Mouse (Mus musculus) adrenal gland, postnatal 14 days (tissue): ENCODE measurements around the gene Bok. TPM values are rescaled to one million over a fixed set of nuclear protein-coding genes. Genes with fewer than 3 reads are reported as not detected.
"Not testable (repeated sequence)": the region's sequence is repeated elsewhere in the genome, so short reads cannot be mapped to it uniquely, and the experiment has no call there.

Source experiments
- DNase-seq: peaks from one replicate; pipeline ENCODE4 v3.0.0; 2021; ENCODE audit warnings: mixed read lengths
- long read RNA-seq, 2 experiments: library from polyadenylated mRNA; stranded (forward); transcript quantifications; one replicate each; pipeline ENCODE4 v2.0.0; 2021
- total RNA-seq: library from RNA; stranded (reverse); gene quantifications from 2 replicates; pipeline ENCODE4 v1.2.3, GENCODE M21; 2021

Bok gene
- 9.9 and 12.2 TPM in 2 replicates for total RNA-seq
- long read RNA-seq, experiment 1, transcript Bok-201 (5 exons, 1,468 nt): major isoform, 33 of 54 reads
- long read RNA-seq, experiment 1, partial matches to known transcripts: 18 of 54 reads
- long read RNA-seq, experiment 1, other reads (novel, unspliced or antisense): 3 of 54 reads
- long read RNA-seq, experiment 2, transcript Bok-201 (5 exons, 1,468 nt): major isoform, 22 of 30 reads
- long read RNA-seq, experiment 2, partial matches to known transcripts: 7 of 30 reads
- long read RNA-seq, experiment 2, other reads (novel, unspliced or antisense): 1 of 30 reads

DNA sequence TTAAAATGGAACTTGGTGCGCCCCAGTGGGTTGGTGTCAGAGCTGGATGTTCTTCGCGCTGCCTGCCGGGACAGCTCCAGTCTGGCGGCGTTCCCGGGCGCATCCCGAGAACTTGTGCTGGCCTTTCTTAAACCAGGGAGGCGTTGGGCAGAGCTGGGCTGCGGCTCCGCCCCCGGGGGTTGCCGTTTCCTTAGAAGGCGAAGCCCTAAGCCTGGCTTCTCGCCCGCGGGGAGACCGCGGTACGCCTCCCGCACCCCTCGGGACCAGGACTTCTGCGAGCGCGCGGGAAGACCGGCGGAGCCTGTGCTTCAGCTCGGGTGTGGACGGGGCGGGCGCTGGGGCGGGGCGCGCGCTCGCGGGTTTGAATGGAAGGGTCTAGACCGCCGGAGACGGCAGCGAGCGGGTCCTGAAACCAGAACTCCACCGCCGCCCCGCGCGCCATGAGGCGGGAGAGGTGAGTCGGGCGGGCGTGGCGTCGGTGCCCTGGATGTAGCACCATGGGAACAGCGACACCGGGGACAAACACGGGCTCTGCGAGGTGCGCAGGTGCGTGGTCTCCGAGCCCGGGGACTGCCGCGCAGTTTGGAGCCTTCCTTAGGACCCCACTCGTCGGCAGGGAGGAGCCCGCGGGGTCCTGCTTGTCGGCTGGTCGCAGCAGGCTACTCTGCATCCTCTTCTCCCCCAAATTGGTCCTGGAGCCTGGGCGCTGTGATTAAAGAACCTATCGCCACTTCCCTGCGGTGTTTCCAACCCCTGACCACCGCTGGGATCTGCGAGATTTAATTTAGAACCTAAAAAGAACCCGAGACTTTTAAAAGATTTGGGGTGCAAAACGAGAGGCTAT lies at the start of gene Bok:
Bok (plus strand) TSS at position 260 of the 844 bp plus-strand sequence.
- DNase-seq: peak; percentile 91

DNA sequence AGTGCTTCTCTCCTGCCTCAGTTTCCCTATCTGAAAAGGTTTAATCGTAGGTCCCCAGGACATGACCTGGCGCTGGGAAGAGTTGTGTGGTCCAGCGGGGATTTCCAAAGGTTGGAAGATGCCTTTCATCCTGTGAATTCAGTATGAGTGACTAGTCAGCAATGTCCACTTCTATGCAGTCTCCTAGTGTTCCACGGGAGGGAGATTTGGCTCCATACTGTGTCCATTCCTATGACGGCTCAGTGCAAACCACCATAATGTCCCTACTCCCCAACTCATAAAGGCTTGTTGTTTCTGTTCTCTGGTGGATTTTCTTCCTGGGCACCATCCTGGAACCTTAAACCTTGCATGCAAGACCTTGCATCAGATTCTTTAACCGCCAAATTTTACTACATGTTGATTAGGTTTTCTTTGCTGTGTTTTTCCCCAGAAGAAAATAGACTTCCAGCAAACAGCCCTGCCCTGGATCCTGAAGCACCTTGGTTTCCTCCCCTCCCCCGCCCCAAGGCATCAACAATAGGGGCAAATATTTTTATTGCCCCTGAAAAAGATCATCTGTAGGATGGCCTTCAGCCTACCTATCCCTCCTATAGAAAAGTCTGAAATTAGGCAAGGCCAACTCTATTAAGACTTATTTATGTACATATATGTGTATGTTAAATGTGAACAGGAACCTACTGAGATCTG lies 49.1 kb upstream of the Bok start:
- peak; percentile 46 for DNase-seq

DNA sequence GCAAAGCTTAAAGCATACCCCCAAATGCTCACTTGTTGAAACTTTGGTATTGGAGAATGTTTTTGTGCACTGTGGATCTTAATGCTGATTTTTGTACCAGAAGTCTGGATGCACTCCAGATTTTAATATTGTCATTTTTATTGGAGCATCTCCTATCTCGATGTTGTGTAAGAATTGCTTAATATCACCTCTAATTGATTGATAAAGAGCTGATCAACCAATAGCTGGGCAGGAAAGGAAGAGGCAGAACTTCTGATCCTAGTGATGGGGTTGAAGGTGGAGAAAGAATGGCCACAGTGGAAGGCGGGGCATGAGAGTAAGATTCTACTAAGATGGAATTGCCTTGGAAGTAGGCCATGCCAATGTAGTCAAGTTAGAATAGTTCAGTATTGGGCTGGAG lies 43.5 kb upstream of the Bok start:
- no peak for DNase-seq

DNA sequence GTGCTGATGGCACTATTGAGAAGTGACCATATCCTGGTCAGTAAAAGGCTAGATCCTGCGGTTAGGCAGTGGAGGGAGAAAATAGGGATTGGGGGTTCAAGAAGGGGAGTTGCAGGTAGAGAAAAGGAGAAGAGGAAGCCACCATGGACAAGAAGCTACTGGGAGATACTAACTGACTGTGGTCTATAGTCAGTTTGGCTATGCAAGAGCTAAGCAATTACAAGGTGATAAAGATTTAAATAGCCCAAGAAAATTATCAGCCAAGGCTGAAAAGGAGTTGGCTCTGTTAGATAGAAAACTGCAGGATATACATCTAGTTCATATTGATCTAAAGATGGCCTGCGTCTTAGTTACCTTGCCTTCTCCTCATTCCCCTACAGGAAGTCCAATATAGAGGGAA lies 42.8 kb upstream of the Bok start:
- no peak for DNase-seq

DNA sequence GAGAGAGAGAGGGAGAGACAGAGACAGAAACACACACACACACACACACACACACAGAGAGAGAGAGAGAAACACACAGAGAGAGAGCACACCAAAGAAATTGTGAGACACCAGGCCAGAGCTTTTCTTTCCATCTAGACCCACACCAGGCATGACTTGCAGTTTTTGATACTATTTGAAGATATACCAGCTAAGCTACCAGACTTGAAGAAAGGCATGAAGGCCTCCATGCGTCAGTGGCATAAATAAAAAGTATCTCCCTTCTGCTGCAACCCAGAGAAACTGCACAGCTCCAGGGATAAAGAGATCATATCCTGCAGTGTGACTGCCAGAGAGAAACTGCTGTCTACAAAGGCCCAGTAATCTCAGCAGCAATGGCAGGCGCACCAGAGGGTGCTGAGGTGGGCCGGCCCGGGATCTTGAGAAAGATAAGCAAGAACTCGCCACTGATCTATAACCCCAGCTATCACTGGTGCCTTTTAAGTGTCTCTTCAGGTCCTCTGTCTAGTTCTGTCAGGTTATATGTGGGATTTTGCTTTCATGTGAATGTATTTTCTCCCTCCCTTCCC lies 35.8 kb upstream of the Bok start:
- DNase-seq: no peak

DNA sequence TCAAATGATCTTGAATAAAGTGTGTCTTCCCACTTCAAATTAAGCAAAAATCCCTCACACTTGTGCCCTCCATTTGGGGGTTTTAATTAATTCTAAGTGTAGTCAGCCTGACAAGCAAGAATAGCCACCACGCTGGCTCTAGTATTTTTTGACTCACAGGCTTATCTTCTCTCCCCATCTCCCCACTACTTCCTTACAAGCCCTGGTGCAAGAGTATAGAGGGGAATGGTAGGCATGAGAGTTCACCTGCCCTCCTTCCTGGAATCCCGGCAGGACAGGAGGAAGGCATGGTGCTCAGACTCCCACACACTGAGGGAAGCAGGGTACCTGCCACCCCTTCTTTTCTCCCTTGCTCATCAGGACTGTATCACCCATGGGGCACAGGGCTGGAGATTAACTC lies 31.2 kb upstream of the Bok start:
- no peak for DNase-seq

DNA sequence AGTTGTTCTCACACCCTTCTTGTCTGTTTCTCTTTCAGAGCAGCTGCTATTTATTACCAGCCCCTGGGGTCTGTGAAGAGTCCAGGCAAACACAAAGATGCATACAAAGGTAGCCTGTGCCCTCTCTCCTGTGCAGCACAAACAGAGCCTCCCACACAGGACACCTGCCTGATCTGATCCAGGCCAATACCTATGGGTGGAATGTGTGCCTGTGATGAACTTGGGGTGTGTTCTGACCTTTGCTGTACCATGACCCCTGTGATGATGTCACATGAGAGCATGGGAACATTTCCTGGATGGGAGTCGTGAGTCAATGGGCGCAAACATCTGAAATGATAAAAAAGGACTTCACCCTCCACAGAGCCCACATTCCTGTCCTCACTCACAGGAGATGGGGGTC lies 30.7 kb upstream of the Bok start:
- DNase-seq: no peak

DNA sequence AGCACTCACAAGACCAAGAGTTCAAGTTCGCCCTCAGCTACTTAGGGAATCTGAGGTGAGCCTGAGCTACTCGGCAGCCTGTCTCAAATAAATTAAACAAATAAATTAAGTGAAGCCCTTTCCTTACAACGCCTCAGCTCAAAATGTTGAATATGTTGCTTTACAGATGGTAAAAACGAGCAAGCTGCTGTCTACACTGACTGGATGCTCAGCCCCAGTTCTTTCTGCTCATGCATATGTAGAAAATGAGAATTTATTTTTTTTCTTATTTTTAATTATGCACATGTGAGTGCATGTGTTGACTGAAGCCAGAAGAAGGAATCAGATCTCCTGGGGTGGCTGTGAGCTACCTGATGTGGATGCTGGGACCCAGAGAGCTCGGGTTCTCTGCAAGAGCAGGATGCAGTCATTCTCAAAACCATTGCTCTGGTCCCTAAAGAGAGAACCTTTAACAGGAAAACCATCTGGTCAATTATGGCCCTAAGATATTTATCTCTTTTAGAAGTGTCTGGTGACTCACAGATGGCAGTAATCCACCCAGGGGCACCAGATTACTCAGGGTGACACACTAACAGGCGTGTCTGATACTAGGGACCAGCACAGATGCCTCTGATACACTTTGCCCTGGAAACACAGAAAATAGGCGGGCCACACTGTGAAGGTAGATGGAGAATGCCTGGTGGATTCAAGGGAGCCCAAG lies 29.0 kb upstream of the Bok start:
- no peak for DNase-seq

DNA sequence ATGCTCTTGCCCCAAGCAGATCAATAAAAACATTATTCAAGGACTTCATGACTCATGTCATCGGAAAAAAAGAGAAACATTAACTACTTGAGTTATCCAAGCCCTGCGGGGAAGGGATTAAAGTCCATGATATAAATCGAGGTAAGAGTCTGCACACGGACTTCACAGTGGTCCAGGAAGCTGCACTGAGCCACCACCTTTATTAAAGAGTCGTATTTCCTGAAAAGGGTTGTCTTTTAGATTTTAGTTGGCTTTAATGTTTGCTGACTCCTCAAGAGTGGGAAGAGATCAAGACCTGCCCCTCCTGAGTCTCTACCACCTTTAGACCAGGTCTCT lies 28.5 kb upstream of the Bok start:
- no peak for DNase-seq

DNA sequence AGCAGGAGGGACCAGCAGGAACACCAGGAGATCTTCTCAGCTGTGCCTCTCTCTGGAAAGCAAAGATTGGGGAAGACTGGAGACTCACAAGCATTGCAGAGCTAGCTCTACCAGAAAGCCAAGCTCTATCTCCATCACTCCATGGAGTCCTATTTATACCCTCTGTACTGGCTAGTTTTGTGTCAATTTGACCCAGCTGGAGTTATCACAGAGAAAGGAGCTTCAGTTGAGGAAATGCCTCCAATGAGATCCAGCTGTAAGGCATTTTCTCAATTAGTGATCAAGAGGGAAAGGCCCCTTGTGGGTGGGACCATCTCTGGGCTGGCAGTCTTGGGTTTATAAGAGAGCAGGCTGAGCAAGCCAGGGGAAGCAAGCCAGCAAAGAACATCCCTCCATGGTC lies 26.9 kb upstream of the Bok start, which contains the start of gene Stk25:
Stk25 (minus strand) TSS at position 101 of the 400 bp plus-strand sequence.
- not testable (repeated sequence) for DNase-seq

DNA sequence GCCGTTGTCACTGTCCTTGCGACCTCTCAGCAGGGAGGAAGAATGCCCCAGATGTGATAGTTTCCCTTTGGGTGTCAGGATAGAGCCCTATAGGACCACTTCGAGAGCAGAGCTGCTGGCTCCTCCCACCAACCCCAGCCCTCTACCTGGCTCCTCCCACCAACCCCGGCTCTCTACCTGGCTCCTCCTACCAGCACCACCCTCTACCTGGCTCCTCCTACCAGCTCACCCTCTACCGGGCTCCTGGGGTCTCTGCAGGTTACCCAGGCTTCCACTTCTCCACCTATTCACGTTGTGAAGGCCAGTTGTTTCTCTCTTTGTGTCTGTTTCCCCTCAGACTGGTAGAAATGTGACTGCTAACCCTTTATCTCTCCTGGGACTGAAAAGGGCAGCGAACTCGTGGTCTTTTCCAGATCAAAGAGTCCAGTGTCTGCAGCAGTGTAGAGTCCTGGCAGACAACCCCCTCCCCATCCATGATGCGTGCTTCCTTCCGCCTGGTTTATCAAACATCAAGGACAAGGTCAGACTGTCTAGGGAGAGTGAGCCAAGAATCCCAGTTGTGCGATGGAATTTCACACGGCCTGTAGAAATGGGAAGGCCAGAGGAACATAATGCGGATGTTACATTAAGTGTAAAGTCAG lies 17.6 kb upstream of the Bok start:
- peak; percentile 77 for DNase-seq

DNA sequence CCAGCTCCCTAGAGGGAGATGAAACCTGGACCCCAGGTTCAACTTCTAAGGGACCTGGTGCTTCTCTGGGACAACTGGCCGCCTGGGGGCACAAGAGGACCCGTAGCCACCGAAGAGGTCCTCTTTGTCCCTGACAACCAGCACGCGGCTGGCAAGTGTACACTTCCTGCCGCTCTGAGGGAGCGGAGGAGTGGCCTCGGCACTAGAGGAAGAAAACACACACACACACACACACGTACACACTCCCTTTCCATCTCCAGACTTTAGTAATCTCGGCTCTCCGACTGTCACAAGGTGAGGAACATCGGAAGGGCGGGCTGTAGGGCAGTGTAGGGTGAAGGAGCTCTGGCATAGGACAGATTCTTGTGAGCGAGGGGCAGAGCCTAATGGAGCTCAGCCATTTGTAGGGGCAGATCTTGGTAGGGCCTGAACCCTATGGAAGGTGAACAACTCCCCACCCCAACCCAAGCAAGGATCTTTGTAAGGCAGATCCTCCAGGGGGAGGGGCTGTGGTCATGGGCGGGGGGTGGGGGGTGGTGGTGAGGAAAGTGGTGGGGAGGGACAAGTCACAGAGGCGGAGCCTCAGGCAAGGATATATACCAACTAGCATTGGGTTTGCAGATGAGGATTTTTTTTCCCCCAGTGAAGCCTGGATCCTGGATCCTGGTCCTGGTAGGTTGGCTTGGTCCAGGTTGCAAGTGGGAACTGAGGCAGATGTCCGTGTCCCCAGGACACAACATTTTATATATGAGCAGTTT lies 16.5 kb upstream of the Bok start:
- DNase-seq: peak; percentile 91

DNA sequence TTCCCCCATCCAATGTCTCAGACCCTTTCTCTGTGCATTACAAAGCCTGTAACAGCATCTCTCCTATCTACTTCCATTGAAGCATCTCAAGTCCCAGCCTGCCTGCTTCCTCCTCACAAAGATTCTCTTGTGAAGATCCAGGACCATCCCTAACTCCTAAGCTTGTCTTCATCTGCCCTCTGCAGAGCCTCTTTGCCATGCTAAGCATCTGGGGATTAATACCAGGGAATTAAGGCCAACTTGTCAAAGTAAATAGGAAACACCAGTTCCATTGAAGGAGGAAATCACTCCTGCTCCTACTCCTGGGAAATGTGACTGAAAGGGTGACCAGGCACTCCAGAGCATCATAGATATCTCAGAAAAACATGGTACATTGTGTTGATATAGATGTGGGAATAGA lies 15.5 kb upstream of the Bok start:
- DNase-seq: no peak

DNA sequence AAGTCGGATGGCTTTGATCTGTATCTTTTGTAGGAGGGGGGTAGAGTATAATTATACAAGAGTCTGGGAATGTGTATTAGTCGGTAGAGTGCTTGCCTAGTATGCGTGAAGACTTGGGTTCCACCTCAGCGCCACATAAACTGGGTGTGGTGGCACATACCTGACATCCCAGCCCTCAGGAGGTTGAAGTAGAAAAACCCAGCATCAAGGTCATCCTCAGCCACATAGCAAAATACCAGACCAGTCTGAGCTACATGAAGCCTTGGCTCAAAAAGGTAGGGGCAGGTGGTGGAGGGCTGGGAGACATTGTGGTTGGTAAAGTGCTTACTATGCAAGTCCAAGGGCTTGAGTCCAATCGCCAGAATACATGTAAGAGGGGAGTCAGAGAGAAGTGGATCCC lies 12.8 kb upstream of the Bok start:
- no peak for DNase-seq

DNA sequence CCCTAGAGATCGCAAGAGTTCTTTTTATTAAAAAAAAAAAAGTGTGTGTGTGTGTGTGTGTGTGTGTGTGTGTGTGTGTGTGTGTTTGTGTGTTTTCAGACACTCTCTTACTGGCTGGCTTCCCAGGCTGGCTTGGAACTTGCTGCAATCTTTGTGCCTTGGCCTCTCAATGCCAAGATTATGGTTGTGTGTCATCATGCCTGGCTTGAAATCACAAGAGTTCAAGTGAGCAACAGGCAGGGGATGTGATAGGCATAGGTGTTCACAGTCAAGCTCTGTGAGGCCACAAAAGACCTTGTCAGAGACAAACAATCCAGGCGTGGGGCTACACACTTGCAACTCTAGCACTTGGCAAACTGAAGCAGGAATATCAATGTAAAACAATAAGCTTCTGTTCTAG lies 7.1 kb upstream of the Bok start:
- peak; percentile 75 for DNase-seq

DNA sequence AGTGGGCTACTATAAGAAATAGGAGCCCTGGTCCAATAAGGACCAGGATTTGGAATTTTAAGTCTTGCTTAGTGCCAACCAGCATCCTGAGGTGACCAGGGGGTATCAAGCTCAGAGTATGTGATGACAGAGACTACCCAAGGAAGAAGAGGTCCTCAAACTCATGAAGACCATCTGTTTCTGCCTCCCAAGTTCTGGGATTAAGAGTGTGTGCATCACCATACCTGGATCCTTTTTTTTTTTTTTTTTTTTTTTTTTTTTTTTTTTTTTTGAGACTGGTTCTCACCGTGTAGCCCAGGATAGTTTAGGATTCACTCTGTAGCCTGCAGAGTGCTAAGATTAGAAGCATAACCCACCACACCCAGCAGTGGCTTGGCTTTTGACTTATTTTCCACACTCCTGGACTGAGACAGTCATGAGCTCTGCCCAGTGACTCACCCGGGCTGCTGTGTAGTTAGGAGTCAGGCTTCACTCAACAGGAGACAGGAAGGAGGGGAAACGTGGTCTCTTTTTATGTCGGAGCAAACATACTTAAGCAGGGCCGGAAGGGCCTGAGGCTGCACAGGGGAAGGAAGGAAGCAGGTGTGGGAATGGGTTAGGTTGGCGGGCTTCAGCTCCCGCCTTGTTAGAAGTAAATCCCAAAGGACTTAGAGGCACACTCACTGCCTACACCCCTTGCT lies 5.4 kb upstream of the Bok start:
- DNase-seq: peak; percentile 43

DNA sequence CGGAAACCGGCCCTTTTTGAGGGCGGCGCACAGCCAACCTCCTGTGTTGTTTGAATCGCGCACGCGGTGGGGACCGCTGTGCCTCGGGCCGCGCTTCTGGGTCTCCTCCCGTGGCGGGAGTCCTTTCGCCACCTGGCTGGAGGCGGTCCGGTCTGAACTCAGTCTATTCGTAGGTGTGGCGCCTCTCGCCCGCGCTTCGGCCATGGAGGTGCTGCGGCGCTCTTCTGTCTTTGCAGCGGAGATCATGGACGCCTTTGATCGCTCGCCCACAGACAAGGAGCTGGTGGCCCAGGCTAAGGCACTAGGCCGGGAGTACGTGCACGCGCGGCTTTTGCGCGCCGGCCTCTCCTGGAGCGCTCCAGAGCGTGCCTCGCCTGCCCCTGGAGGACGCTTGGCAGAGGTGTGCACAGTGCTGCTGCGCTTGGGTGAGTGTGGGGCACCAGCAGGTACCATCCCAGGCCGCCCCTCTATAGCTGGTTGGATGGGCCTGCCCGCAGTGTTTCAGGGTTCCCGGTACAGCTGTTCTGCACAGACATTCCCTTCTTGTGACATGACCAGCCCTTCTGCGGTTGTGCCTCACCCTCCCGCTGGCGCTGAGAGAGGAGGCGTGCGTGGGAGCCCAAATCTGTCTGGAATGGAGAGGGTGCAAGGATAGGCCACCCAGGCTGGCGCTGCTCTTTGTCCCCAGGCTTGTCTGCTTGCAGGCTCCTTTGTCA lies 943 bp downstream of the Bok start:
- peak; percentile 83 for DNase-seq

DNA sequence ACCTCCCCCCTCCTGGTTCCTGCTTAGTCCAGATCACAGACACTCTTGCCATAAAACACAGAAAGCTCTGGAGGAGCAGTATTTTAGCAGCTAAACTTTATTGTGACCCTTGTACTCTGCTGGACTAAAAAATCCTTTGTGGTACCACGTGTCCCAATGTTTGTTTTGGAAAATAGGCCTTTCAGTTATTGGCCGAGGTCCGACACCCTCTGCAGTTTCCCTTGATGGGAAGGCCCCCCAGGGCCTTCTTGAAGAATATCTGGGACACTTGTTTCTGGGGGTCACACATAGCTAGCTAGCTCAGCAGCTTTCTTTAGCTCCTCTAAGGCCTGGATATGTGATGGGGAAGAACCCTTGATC lies 1.5 kb downstream of the Bok start:
- no peak for DNase-seq

DNA sequence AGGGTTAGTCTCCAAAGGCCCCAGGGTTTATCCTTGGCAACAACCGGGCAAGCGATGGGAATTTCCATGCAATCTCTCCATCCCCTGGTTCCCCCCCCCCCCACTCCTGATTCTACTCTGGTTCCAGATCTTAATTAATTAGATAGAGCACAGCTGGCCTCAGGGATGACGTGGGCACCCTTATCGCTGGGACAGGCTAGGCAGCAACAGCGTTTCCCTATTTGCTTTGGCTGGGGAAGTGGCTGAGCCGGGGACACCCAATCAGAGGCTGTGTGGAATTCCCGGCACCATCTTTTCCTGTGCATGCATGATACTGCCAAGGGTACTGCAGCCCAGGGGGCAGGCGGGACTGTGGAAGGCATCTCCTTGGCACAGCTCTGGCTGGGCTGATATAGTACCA lies 2.7 kb downstream of the Bok start:
- DNase-seq: peak; percentile 42
